Mouse (Mus musculus) heart, postnatal 4 days (tissue): Measurements from ENCODE around the gene Tomm70a. TPM values are rescaled to one million over a fixed set of nuclear protein-coding genes. Genes with fewer than 3 reads are reported as not detected.
"Not testable (repeated sequence)": the region's sequence is repeated elsewhere in the genome, so short reads cannot be mapped to it uniquely, and the experiment has no call there.

ENCODE experiments used
- DNase-seq: peaks from one replicate; pipeline ENCODE4 v3.0.0; 2021
- total RNA-seq, 2 experiments: library from RNA; stranded (reverse); gene quantifications; 2 replicates each; pipeline ENCODE4 v1.2.3; 2021

Tomm70a gene
- total RNA-seq, 2 experiments from 2014 or later = 59.8 to 62.8 TPM

DNA sequence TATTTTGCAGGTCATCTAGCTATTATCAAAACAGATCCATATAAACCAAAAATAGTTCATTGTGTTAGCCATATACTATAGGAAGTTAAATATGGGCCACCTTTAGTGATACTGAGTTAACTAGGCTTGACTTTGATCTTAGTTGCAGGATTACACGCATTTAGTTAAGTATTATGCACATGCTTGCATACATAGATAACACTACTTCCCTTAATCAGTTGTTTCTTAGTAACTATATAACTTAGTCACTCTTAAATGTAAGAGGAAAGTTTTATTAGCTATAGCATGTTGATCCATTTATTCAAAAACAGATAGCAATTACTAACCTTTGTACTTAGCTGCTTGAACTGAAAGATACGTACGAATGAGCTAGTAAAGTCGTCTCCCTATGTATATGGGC is 29.9 kb downstream of the Tomm70a start:
- no peak for DNase-seq

DNA sequence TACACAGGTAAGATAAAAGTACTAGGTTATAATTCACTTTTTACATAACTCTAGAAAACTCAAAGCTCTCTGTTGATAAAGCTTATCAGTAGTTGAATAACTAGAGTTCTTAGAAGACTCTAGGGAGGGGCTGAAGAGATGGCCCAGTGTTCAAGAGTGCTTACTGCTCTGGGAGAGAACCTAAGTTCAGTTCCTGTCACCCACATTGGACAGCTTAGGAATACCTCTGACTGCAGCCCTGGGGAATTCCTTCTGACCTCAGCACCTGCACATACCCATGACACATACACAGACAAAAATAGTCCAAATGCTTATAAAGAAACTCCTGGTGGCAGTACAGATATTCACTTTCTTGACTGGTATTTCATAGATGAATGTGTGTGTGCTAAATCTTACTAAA is 34.4 kb downstream of the Tomm70a start:
- DNase-seq = no peak

DNA sequence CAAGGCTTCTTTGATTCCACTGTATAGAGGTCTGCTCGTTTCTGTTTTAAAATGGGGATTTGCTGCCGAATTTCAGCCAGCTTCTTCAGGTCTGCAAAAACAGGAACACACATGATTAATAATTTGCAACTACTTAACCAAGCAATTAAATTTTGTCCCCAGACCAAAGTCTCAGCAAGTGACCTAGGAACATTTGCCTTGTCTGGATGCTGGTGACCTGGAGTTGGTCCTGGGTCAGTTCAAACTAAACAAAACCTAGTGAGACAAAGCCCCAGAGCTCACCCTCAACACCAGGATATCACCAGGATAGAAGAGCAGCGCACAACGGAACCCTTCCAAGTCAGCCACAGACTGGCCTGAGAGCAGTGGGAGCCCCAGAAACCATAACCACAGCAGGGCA is 35.6 kb downstream of the Tomm70a start:
- no peak for DNase-seq

DNA sequence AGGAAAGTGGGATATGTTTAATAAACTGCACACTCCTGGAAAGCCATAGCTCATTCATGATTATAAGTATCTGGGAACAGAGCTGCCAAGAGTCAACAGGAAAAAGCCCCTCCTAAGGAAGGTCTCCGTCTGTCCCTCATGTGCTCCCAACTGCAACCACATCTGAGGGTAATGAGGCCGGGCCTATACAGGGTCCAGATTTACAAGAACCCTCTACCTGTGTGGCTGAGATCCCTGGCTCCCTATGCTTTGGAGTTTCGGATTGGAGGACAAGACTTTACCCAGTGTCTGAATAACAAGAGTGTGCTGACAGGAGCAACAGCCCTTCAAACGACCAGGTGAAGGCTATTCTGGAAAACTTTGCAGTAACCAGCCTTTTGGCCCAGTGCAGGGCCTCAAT is 36.2 kb downstream of the Tomm70a start:
- no peak for DNase-seq

DNA sequence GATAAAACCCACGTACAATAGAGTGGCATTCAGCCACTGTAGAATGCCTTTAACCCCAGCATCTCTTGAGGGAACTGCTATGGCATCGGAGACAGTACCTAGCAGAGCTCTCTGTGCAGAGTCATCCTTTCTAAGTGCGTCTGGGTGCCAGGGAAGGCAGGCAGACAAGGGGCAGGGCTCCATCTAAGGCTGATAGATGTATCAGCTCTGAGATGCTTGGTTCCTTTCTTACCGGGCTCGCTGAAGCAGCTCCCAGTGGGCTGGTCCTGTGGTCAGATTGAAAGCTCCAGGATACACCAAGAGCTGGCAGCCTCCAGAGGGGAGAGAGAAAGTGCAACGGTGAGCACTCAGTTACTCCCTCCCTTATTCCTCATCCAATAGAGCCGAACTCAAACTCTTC is 38.3 kb downstream of the Tomm70a start:
- no peak for DNase-seq

DNA sequence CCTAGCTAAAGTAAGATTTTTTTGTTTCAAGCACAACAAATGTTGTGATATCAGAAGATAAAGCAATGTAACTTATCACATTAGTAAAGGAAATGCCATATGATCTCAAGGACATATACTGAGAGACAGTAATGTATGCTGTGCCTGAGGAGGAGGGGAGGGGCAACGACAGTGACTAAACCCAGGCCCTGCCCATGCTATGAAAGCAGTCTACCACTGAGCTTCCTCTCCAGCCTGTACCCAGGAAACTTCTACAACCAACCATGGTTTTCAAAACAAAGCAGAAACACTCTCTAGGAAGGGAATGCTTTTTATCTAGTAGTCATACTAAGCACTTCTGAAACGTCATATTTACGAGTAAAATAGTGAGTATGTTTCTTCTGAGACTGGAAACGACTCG is 41.3 kb downstream of the Tomm70a start:
- DNase-seq = no peak

DNA sequence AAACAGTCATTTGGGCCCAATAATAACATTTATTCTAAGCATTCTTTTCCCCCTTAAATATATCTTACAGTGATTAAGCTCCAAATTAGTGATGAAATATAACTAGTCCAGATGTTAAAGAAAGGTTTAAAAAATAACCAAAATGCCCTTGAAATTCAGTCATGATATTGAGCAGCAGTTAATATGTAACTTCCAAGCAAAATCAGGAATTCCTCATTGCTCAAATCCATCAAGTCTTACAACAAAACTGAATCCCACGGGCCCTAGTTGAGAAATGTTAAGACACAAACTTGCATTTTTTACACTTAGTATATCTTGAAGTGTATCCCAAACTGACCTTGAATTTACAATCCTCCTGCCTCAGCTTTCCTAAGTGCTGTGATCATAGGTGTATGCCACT is 42.2 kb downstream of the Tomm70a start:
- no peak for DNase-seq

DNA sequence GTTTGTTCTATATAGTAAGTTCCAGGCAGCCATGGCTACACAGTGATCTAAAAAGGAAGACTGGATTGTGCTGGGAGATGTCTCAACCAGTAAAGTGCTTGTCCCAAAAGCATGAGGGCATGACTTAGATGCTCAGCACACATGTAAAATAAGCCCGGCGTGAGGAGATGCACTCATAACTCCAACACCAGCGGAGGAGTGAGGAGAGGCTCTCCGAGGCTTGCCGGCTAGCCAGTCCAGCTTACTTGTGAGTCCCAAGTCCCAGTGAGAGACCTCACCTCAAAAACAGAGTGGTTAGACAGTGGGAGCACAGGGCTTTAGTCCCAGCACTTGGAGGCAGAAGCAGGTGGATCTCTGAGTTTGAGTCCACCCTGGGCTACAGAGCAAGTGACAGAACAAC is 43.7 kb downstream of the Tomm70a start:
- no peak for DNase-seq

DNA sequence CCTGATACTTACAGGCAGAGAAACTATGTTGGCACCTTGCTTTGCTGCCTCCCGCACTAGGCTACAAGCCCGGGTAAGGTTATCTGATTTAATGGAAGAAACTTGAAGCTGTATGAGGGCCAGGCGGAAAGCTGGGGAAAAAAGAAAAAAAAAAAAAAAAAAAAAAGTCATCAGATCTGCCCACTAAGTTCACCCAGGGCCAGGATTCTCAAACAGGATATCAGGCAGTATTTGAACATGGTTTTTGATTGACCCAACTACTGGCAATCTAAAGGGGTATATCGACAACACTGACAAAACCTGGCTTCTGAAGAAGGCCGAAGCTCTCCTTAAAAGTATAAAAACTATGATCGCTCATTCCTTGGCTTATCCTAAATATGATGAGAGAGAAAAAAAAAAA is 44.6 kb downstream of the Tomm70a start:
- no peak for DNase-seq

DNA sequence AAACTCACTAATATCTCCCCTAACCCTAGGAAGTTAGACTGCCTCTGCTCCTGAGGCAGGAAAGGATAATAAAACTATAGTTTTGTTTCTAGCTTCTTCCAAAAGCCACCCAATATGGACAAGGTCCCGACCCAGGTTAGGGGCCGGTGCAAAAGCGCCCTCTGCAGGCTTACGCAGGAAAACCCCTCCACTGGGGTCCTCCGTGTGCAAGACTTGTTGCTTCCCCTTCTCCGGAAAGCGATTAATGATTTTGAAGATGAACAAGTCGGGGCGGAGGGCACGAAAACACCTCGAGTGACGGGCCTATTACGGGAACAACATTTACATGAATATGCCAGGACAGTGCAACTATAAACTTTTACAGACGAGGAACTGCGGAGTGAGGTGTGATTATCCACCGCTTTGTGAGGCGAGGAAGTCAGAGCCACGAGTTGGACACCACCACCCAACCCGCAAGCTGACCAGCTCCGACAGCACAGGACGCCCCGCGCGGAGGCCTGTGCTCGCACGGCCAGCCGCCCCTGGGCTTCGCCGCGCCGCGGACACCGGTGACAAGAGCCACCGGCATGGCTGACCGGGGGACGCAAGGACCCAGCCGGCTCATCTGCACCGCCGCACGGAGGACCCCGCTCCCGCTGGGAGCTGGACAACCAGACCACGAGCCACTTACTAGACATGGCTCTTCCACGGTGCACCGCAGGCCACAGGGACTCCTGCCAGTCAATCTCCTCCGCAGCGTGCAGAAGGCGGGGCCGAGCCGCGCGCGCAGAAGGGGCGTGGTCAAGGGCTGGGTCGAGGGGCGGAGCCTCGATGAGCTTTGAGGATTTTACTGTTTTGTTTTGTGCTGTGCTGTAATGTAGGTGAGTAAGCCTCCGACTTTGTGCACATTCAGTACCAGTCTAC is 45.4 kb downstream of the Tomm70a start, which contains the start of gene Nit2:
TSS of gene Nit2 (minus strand) at position 731 of the 903 bp plus-strand sequence.
- DNase-seq = peak; percentile 97

DNA sequence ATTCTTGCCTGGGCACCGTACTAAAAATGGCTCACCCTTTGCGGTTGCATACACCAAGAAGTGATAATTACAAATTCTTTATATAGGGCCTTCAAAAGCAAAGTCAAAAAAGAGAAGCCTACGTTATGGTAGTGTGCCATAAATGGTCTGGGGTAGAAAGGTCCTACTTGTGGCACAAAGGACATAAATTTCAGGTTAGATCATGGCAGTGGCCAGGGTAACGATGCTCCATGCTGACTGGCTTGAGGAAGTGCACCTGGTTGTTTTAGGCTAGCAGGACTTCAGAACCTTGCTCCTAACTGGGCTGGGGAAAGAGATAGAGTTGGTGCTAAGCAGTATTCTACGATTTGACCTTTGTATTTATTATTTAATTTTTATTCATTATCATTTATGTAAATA is 46.0 kb downstream of the Tomm70a start:
- no peak for DNase-seq

DNA sequence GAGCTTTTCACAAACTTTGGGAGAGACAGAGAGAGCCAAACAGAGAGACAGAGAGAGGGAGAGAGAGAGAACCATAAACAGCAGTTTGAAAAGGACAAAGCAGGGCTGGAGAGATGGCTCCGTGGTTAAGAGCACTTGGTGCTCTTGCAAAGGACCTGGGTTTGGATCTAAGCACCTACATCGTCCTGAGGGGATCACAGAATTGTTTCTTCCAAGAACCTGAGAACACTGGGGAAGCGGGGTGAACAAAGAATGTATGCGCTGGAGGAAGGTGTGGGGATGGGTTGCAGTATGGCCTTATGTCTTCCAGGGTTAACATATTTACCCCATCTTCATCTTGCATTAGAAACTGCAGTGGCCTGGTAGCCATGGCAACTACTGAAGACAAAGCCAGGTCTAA is 46.7 kb downstream of the Tomm70a start:
- DNase-seq = no peak

DNA sequence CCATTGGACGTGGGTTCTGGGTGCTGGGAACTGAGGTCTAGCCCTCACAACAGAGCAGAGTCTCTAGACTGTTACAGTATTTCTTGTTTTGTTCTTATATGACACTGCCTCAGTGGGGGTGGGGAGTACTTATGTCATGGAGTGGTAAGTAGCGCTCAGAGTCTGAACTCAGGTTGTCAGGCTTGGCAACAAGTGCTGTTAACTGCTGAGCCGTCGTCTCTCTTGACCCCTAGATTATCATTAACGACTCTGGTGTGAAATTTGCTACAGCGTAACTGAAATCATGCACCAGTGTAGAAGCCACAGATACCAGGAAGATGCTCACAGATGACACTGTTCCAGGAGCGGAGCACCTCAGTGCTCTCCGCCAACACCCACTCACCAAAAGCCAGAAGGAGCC is 49.7 kb downstream of the Tomm70a start:
- DNase-seq = no peak

DNA sequence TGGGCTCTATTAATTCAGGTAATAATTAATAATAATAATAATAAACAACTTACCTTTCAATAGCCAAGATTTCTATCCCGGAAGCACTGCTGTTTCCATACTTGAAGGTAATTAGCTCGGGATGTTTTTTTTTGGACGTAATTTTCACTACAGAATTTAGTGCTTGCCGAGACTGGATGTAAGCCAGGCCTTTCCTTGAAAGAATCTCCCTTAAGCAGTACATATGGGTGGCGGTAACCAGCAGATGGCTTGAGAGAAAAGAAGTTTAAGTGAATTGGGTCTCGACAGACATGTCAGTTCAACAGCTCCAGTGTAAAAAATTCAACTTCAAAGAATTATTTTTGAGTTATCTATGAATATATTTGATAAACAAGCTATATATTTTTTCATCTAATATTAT is 50.1 kb downstream of the Tomm70a start:
- no peak for DNase-seq

DNA sequence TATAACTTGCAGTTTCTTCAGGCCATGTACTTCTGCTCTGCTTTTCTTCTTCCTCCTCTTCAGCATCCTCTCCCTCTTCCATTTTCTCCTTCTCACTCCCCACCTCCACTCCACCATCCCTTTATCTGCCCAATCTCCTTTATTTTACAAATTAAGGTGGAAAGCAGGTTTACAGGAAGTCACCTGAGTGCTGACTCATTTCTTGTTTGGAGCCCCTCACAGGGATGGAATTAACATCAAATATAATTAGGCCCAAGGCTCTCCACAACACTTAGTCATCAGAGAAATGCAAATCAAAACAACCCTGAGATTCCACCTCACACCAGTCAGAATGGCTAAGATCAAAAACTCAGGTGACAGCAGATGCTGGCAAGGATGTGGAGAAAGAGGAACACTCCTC is 53.0 kb downstream of the Tomm70a start:
- DNase-seq = not testable (repeated sequence)

DNA sequence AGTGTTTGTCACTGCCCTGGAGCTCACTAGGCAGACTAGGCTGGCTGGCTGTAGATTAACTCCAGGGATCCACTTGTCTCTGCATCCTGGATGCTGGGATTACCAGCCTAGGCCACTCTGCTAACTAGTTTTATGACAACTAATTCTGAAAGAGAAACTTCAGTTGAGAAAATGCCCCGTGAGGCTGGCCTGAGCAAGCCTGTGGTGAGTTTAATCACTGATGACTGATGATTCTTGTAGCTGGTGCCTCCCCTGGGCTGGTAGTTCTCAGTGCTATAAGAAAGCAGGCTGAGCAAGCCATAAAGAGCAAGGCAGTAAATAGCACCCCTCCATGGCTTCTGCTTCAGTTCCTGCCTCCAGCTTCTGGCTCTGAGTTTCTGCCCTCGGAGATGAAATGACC is 54.2 kb downstream of the Tomm70a start:
- no peak for DNase-seq

DNA sequence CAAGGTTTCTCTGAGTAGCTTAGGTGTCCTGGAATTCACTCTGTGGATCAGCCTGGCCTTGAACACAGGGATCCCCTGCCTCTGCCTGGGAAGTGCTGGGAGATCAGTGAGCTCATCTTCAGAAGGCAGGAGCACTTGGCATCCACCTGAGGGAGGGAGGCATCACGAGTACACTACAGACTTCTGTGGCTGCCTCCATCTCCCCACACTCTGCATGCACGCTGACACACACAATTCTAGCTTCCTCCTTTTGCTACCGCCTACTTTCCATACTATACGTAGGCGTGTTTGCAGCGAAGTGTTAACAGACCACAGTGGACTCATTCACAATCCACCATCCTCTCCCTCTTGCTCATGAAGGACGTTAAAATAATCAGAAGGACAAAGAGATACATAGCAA is 54.8 kb downstream of the Tomm70a start:
- no peak for DNase-seq

DNA sequence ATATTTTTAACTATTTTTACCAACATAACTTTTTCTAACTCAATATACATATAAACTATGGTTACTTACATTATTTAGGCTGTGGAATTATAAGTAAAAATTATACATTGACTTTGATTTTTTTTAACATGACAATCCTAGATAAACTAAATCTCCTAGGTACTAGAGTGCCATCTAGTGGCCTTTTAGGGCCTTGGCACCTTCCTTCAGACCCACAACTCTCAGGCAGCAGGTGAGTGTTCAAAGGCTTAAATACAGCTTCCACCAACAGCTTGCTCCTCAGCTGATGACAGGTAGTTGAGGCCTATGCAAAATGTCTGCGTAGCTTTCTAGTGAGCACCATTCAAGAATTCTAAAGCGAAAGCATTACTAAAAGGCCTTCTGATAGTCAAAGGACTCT is 55.8 kb downstream of the Tomm70a start:
- peak; percentile 38 for DNase-seq

DNA sequence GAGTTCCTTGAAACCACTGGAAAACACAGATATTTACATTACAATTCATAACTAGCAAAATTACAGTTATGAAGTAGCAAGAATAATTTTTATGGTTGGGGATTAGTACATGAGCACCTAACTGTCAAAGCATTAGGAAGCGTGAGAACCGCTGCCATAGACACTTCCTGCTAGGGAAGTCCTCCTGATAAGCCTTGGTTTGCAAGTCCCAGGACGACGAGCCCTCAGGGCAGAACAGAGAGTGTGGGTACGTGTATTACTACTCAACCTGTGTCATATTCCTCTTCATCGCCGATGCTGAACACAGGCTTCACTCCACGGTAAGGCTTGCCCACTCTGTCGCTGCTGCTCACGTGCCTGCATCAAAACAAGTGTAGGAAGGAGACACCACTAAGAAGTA is 56.2 kb downstream of the Tomm70a start:
- no peak for DNase-seq

DNA sequence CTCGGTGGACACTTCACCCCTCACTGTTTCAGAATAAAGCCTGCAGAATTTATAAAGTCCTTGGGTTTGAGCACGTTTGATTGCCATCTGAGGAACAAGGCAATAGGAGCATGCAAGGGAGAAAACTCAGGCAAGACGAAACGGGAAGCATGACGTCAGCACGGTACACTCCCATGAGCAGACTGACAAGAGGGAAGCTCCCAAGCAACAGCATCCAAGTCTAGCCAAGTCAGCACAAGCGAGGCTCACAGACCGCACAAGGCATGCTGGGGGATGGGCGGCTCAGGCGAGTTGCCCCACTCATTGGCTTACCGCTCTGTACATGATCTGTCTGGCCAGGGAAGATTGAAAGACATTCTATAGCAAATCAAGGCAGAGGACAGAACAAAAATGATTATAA is 59.7 kb downstream of the Tomm70a start:
- DNase-seq = peak; percentile 20

DNA sequence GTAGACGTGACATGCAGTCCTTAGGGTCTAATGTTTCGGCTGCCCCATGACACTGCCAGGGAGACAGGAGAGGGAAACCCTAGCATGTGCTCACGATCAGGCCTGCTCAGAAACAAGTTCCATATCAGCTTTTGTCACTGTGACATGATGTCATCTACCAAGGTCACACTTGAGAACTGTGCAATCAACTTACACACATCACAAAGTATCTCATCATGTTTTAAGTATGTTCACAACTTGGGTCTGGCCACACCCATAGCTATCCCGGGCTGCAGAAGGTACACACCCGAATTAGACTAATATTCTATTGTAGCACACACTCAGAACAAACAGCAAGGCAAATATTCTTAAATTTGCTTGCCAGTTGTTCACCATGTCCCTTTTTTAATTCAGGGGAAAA is 60.5 kb downstream of the Tomm70a start:
- DNase-seq = no peak

DNA sequence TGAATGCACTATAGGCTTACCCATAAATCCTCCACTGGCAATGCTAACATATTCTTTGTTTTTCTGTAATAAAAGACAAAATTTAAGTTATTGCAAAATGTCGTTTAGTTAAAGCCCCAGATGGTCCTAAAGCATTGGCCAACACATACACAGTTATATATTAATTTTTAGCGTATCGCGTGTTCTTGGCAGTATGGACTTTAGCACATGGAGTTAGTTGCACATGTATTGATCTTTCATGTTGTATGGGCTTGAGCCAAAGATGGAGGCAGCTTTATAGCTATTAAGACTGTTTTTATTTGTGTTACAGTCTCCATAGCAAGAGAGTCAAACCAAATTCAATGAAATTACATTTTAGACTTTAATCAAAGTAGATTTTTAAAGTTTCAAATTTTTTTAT is 65.1 kb downstream of the Tomm70a start:
- DNase-seq = no peak

DNA sequence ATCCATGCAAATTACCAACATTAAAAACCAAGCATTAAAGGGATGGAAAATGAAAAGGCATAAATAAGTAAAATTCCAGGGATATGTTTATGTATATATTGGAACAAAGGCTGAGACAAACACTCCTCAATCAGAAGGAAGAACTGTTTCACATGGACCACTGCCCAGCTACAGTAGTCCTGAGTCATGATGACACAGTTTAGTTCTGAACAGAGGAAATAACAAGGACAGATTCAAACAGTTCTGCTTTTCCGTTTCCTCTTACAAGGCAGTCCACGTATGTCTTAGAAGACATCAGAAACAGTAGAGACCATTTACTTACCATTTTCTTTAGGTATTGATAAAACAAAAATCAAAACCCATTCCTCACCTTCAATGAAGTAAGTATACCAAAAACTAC is 68.0 kb downstream of the Tomm70a start:
- no peak for DNase-seq

DNA sequence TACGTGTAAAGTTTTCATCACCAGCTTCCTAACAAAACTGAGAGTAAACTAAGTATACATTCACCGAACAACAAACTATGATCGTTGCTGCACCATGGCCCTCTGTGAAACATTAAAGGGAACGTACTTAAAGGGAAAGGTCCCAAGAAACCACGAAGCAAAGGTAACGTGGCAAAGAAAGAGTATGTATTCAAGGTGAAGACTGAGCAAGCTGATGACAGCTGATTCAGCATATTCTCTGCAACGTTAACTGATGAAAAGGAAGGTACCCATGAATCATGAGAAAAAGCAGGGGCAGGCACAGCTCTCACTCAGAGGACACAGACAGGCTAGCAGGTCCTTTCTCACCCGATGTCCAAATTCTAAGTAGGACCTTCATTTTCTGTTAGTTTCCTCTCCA is 68.9 kb downstream of the Tomm70a start:
- DNase-seq = no peak

DNA sequence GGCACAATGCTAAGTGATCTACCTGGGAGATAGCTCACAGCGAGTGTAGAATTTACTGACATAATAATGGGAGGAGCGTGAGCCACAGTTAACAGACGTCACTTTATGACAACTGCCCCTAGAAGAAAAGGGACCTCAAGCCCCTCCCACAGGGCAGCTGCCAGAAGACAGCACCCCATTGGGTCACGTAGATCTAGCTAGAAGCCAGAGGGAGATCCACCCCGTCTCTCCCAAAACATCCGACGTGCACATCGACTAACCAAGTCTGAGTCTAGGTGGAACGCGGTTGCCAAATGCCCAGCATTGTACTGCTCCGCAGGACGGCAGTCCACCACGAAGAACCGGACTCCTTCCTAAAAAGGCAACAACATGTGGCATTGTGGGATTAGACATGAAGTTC is 69.7 kb downstream of the Tomm70a start:
- no peak for DNase-seq
